Mouse (Mus musculus) hindbrain, embryonic 16.5 days (tissue): ENCODE measurements around the gene Npas3. TPM values are rescaled to one million over a fixed set of nuclear protein-coding genes. Genes with fewer than 3 reads are reported as not detected.

Source experiments
- ATAC-seq: fragments of 200-750 bp; cut with Nextera tagmentation; 2 replicates; pipeline ENCODE4 v1.8.0; 2017; ENCODE audit warnings: moderate TSS enrichment, moderate library complexity
- H3K27ac ChIP-seq: fragments of 300-500 bp; sonication (generic); 2 replicates; pipeline ENCODE4 v1.5.1; 2014; ENCODE audit warnings: low read depth, mild to moderate bottlenecking, control low read depth, low read length, moderate library complexity
- H3K27me3 ChIP-seq: fragments of 300-500 bp; sonication (generic); replicated peaks from 2 replicates; pipeline ENCODE4 v1.6.1; 2014; ENCODE audit warnings: low read length; ENCODE audit not compliant: control insufficient read depth, insufficient read depth
- H3K36me3 ChIP-seq: fragments of 300-500 bp; sonication (generic); 2 replicates; pipeline ENCODE4 v1.6.1; 2014; ENCODE audit warnings: mild to moderate bottlenecking, low read length, moderate library complexity, mixed read lengths; ENCODE audit not compliant: control insufficient read depth, insufficient read depth
- H3K4me1 ChIP-seq: fragments of 300-500 bp; sonication (generic); 2 replicates; pipeline ENCODE4 v1.6.1; 2014; ENCODE audit warnings: low read depth, low read length; ENCODE audit not compliant: control insufficient read depth, insufficient read depth
- H3K4me2 ChIP-seq: fragments of 300-500 bp; sonication (generic); 2 replicates; pipeline ENCODE4 v1.6.1; 2014; ENCODE audit warnings: mild to moderate bottlenecking, low read length, control low read depth, moderate library complexity
- H3K4me3 ChIP-seq: fragments of 300-500 bp; sonication (generic); 2 replicates; pipeline ENCODE4 v1.5.1; 2014; ENCODE audit warnings: mild to moderate bottlenecking, low read length, control low read depth, moderate library complexity
- H3K9ac ChIP-seq: fragments of 300-500 bp; sonication (generic); 2 replicates; pipeline ENCODE4 v1.6.1; 2014; ENCODE audit warnings: low read depth, mild to moderate bottlenecking, control low read depth, low read length, moderate library complexity
- H3K9me3 ChIP-seq: fragments of 300-500 bp; sonication (generic); 2 replicates; pipeline ENCODE4 v1.6.1; 2014; ENCODE audit warnings: mild to moderate bottlenecking, low read length, moderate library complexity; ENCODE audit not compliant: control insufficient read depth
- WGBS: fragments of 180-500 bp; shearing (Covaris S2); extraction: QIAGEN DNeasy Blood & Tissue Kit; methylation state at CpG from one replicate; pipeline ENCODE4 v1.1.7; 2014; 5-methylcytosine and 5-hydroxymethylcytosine counted together
- polyA plus RNA-seq: library from polyadenylated mRNA; unstranded; fragments of >200 nt; fragmentation: Nextera tagmentation; extraction: Ambion mirVana; gene quantifications from 2 replicates; pipeline ENCODE4 v1.2.1, GENCODE M21; 2015

Gene Npas3
- polyA plus RNA-seq, 1 experiment from 2014 or later, result 21.4 TPM

GRCm38 (mm10) chr12:53338349-53338948 lies 90.0 kb downstream of the Npas3 start:
- no peaks in the 10 kb centered on the region for H3K36me3 ChIP-seq
- H3K4me3 ChIP-seq, result no peak overlapping the region
- no peaks in the 10 kb centered on the region; the same call in 1 of the 2 replicates for H3K4me1 ChIP-seq
- H3K27ac ChIP-seq, result no peak overlapping the region
- ATAC-seq, result 0 out of 2 replicates have a peak, but pooled peaks have one; percentile 34
- WGBS, result 17% methylated on average over 14 of the region's 14 CpGs
- no peaks in the 10 kb centered on the region for H3K9me3 ChIP-seq
- no peaks in the 10 kb centered on the region for H3K27me3 ChIP-seq
- no peak overlapping the region for H3K4me2 ChIP-seq
- H3K9ac ChIP-seq, result no peak overlapping the region

- Histone ChIP-seq H3K27me3 (no peaks in the 10 kb centered on the region), H3K4me1 (no peaks in the 10 kb centered on the region; the same call in 1 of the 2 replicates), H3K4me3 (no peak overlapping the region), H3K4me2 (no peak overlapping the region), H3K9me3 (no peaks in the 10 kb centered on the region), H3K9ac (no peak overlapping the region), H3K36me3 (no peaks in the 10 kb centered on the region), H3K27ac (no peak overlapping the region)
- ATAC-seq, result no peak
- WGBS, result 48% methylated on average over 9 of the region's 9 CpGs
Observed at GRCm38 (mm10) chr12:53342741-53343140, 94.3 kb downstream of the Npas3 start.

GRCm38 (mm10) chr12:53351860-53352259 lies 103.4 kb downstream of the Npas3 start:
- no peak overlapping the region for H3K4me3 ChIP-seq
- no peak overlapping the region for H3K27ac ChIP-seq
- peaks cover 4% of the 10 kb centered on the region; the same call in 1 of the 2 replicates for H3K4me1 ChIP-seq
- H3K4me2 ChIP-seq, result no peak overlapping the region
- no peak overlapping the region for H3K9ac ChIP-seq
- ATAC-seq, result no peak
- H3K36me3 ChIP-seq, result no peaks in the 10 kb centered on the region
- no peaks in the 10 kb centered on the region for H3K27me3 ChIP-seq
- no peaks in the 10 kb centered on the region for H3K9me3 ChIP-seq
- 59% methylated on average over 7 of the region's 7 CpGs for WGBS

- Histone ChIP-seq H3K27ac (no peak overlapping the region), H3K4me3 (no peak overlapping the region), H3K9ac (no peak overlapping the region), H3K4me2 (no peak overlapping the region), H3K27me3 (no peaks in the 10 kb centered on the region), H3K4me1 (no peaks in the 10 kb centered on the region), H3K9me3 (no peaks in the 10 kb centered on the region), H3K36me3 (no peaks in the 10 kb centered on the region)
- ATAC-seq, result no peak
- WGBS, result 90% methylated on average over 5 of the region's 5 CpGs
Observed at GRCm38 (mm10) chr12:53365751-53366150, 117.3 kb downstream of the Npas3 start.

- H3K4me2 ChIP-seq, result no peak overlapping the region
- WGBS, result 57% methylated on average over 8 of the region's 8 CpGs
- no peak for ATAC-seq
Observed at GRCm38 (mm10) chr12:53384851-53385250, 136.4 kb downstream of the Npas3 start.

GRCm38 (mm10) chr12:53405856-53406255 lies 157.4 kb downstream of the Npas3 start:
- Histone ChIP-seq H3K36me3 (no peaks in the 10 kb centered on the region), H3K9me3 (no peaks in the 10 kb centered on the region), H3K27me3 (no peaks in the 10 kb centered on the region), H3K27ac (no peak overlapping the region; the same call in 1 of the 2 replicates), H3K4me1 (peaks cover 11% of the 10 kb centered on the region; the same call in 1 of the 2 replicates), H3K4me2 (no peak overlapping the region), H3K4me3 (no peak overlapping the region), H3K9ac (no peak overlapping the region)
- ATAC-seq, result peak; percentile 84
- WGBS, result 39% methylated on average over 4 of the region's 4 CpGs

More at GRCm38 (mm10) chr12:53384851-53385250, 136.4 kb downstream of the Npas3 start:
- H3K27me3 ChIP-seq, result no peaks in the 10 kb centered on the region
- no peak overlapping the region for H3K4me3 ChIP-seq
- no peaks in the 10 kb centered on the region for H3K36me3 ChIP-seq
- no peak overlapping the region for H3K9ac ChIP-seq
- H3K9me3 ChIP-seq, result no peaks in the 10 kb centered on the region
- 0 out of 2 replicates have a peak, but pooled peaks cover 3% of the 10 kb centered on the region for H3K4me1 ChIP-seq
- H3K27ac ChIP-seq, result no peak overlapping the region

- Histone ChIP-seq H3K9ac (no peak overlapping the region), H3K4me1 (peaks cover 11% of the 10 kb centered on the region; the same call in 1 of the 2 replicates), H3K4me2 (no peak overlapping the region), H3K36me3 (no peaks in the 10 kb centered on the region), H3K4me3 (no peak overlapping the region), H3K27me3 (no peaks in the 10 kb centered on the region), H3K9me3 (no peaks in the 10 kb centered on the region), H3K27ac (no peak overlapping the region)
- 37% methylated on average over 3 of the region's 3 CpGs for WGBS
- no peak for ATAC-seq
Observed at GRCm38 (mm10) chr12:53407776-53408175, 159.3 kb downstream of the Npas3 start.

GRCm38 (mm10) chr12:53409711-53410110 lies 161.2 kb downstream of the Npas3 start:
- Histone ChIP-seq H3K36me3 (no peaks in the 10 kb centered on the region), H3K4me2 (no peak overlapping the region), H3K4me1 (peaks cover 11% of the 10 kb centered on the region; the same call in 1 of the 2 replicates), H3K4me3 (no peak overlapping the region), H3K27me3 (no peaks in the 10 kb centered on the region), H3K27ac (no peak overlapping the region), H3K9me3 (no peaks in the 10 kb centered on the region), H3K9ac (no peak overlapping the region)
- WGBS, result 93% methylated on average over 4 of the region's 4 CpGs
- no peak for ATAC-seq

GRCm38 (mm10) chr12:53410647-53411046 lies 162.2 kb downstream of the Npas3 start:
- no peak for ATAC-seq
- 68% methylated on average over 2 of the region's 2 CpGs for WGBS
- Histone ChIP-seq H3K27ac (no peak overlapping the region), H3K4me3 (no peak overlapping the region), H3K4me2 (no peak overlapping the region), H3K4me1 (peaks cover 11% of the 10 kb centered on the region; the same call in 1 of the 2 replicates), H3K9me3 (no peaks in the 10 kb centered on the region), H3K27me3 (no peaks in the 10 kb centered on the region), H3K9ac (no peak overlapping the region), H3K36me3 (no peaks in the 10 kb centered on the region)
